Mouse (Mus musculus): Measurements from ENCODE around the gene Ccdc157. TPM values are rescaled to one million over a fixed set of nuclear protein-coding genes. Genes with fewer than 3 reads are reported as not detected.
"Not testable (repeated sequence)": the region's sequence is repeated elsewhere in the genome, so short reads cannot be mapped to it uniquely, and the experiment has no call there.

Ccdc157 gene
- polyA plus RNA-seq, 1 experiment = 9.6 TPM

GRCm38 (mm10) chr11:4117372-4118071 is 42.6 kb downstream of the Ccdc157 start:
- Histone ChIP-seq H3K36me3 (ENCODE audit: control insufficient read depth, insufficient read depth, low read length) (no peaks in the 10 kb centered on the region), H3K27me3 (replicated peaks; ENCODE audit: control insufficient read depth, insufficient read depth, low read length) (no peaks in the 10 kb centered on the region), H3K4me1 (ENCODE audit: control insufficient read depth, insufficient read depth, low read length) (no peaks in the 10 kb centered on the region), H3K27ac (ENCODE audit: insufficient read depth, low read depth, low read length) (no peak overlapping the region), H3K4me3 (ENCODE audit: insufficient read depth, low read depth, low read length) (no peak overlapping the region)
- TF ChIP-seq POLR2A (IDR thresholded peaks at IDR 0.05; ENCODE audit: low read depth, low read length) (no peak), CTCF (conservative IDR thresholded peaks at IDR 0.05; ENCODE audit: insufficient read depth, insufficient read length, low read depth, low read length) (0 out of 2 replicates have a peak, but pooled peaks have one; percentile 0)
- DNase-seq = no peak
- WGBS = 23% methylated on average over 3 of the region's 3 CpGs

DNA sequence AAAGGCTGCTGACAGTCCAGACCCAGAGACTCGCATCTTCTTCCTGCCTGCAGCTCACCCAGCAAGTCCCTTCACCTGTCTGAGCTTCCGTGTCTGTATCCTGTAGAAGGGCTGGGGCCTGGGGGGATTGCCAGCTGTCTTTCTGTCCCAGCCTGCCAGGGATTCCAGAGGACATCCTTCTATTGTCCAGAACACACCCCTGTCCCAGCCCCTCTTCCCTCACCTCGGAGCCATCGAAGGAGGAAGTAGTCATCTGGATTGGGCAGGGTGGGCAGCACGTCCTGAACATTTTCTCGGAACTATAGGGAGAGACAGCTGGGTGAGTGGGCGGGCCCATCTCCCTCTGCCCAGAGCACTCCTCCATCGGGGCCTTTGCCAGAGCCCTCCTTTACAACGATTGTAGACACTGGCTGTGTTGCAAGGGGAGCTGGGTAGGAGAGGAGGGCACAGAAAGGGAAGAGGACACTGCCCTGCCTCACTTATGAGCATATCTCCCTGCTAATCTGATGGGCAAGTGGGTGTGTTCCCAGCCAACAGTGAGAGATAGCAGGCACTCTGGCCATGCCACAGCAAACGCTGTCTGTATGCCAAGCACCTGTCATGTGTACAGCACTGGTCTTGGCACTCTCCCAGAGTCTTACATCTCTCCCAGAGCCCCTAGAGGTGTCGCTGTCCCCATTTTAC is 43.5 kb downstream of the Ccdc157 start:
- no peak overlapping the region for H3K27ac ChIP-seq (ENCODE audit: insufficient read depth, low read depth, low read length)
- DNase-seq = no peak
- no peaks in the 10 kb centered on the region for H3K36me3 ChIP-seq (ENCODE audit: control insufficient read depth, insufficient read depth, low read length)
- TF ChIP-seq POLR2A (IDR thresholded peaks at IDR 0.05; ENCODE audit: low read depth, low read length) (no peak), CTCF (conservative IDR thresholded peaks at IDR 0.05; ENCODE audit: insufficient read depth, insufficient read length, low read depth, low read length) (no peak)
- no peaks in the 10 kb centered on the region for H3K27me3 ChIP-seq (replicated peaks; ENCODE audit: control insufficient read depth, insufficient read depth, low read length)
- WGBS = 68% methylated on average over 11 of the region's 11 CpGs
- H3K4me1 ChIP-seq (ENCODE audit: control insufficient read depth, insufficient read depth, low read length) = no peaks in the 10 kb centered on the region
- H3K4me3 ChIP-seq (ENCODE audit: insufficient read depth, low read depth, low read length) = no peak overlapping the region

GRCm38 (mm10) chr11:4115407-4115806 is 44.7 kb downstream of the Ccdc157 start:
- 92% methylated on average over 4 of the region's 4 CpGs for WGBS
- H3K4me1 ChIP-seq (ENCODE audit: control insufficient read depth, insufficient read depth, low read length) = no peaks in the 10 kb centered on the region
- no peak for DNase-seq

DNA sequence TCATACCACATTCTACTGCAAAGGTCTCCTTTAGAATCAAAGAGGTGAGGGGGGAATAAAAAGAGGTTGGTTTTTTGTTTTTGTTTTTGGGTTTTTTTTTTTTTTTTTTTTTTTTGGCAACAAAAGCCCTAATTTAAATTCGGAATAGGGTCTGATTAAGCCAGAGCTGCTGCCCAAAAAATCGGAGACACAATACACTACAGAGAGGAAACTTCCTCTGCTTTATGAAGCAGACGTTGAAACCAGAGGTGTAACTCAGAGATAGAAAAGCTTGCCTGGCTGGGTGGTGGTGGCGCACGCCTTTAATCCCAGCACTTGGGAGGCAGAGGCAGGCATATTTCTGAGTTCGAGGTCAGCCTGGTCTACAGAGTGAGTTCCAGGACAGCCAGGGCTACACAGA is 45.6 kb downstream of the Ccdc157 start:
- H3K4me3 ChIP-seq (ENCODE audit: insufficient read depth, low read depth, low read length); DNase-seq; H3K27ac ChIP-seq (ENCODE audit: insufficient read depth, low read depth, low read length); H3K4me1 ChIP-seq (ENCODE audit: control insufficient read depth, insufficient read depth, low read length); H3K36me3 ChIP-seq (ENCODE audit: control insufficient read depth, insufficient read depth, low read length); H3K27me3 ChIP-seq (replicated peaks; ENCODE audit: control insufficient read depth, insufficient read depth, low read length): not testable (repeated sequence)
- 83% methylated on average over 6 of the region's 6 CpGs for WGBS

More at GRCm38 (mm10) chr11:4115407-4115806, 44.7 kb downstream of the Ccdc157 start:
- no peaks in the 10 kb centered on the region for H3K27me3 ChIP-seq (replicated peaks; ENCODE audit: control insufficient read depth, insufficient read depth, low read length)
- no peak overlapping the region for H3K4me3 ChIP-seq (ENCODE audit: insufficient read depth, low read depth, low read length)
- H3K27ac ChIP-seq (ENCODE audit: insufficient read depth, low read depth, low read length) = no peak overlapping the region
- no peaks in the 10 kb centered on the region for H3K36me3 ChIP-seq (ENCODE audit: control insufficient read depth, insufficient read depth, low read length)
- TF ChIP-seq CTCF (conservative IDR thresholded peaks at IDR 0.05; ENCODE audit: insufficient read depth, insufficient read length, low read depth, low read length) (no peak), POLR2A (IDR thresholded peaks at IDR 0.05; ENCODE audit: low read depth, low read length) (no peak)

GRCm38 (mm10) chr11:4113970-4114369 is 46.1 kb downstream of the Ccdc157 start:
- no peak overlapping the region for H3K4me3 ChIP-seq (ENCODE audit: insufficient read depth, low read depth, low read length)
- no peak for TF ChIP-seq CTCF (conservative IDR thresholded peaks at IDR 0.05; ENCODE audit: insufficient read depth, insufficient read length, low read depth, low read length)
- TF ChIP-seq POLR2A (IDR thresholded peaks at IDR 0.05; ENCODE audit: low read depth, low read length) = no peak
- DNase-seq = no peak
- no peaks in the 10 kb centered on the region for H3K4me1 ChIP-seq (ENCODE audit: control insufficient read depth, insufficient read depth, low read length)
- WGBS = 91% methylated on average over 6 of the region's 6 CpGs
- no peaks in the 10 kb centered on the region for H3K36me3 ChIP-seq (ENCODE audit: control insufficient read depth, insufficient read depth, low read length)
- H3K27ac ChIP-seq (ENCODE audit: insufficient read depth, low read depth, low read length) = no peak overlapping the region
- H3K27me3 ChIP-seq (replicated peaks; ENCODE audit: control insufficient read depth, insufficient read depth, low read length) = no peaks in the 10 kb centered on the region

DNA sequence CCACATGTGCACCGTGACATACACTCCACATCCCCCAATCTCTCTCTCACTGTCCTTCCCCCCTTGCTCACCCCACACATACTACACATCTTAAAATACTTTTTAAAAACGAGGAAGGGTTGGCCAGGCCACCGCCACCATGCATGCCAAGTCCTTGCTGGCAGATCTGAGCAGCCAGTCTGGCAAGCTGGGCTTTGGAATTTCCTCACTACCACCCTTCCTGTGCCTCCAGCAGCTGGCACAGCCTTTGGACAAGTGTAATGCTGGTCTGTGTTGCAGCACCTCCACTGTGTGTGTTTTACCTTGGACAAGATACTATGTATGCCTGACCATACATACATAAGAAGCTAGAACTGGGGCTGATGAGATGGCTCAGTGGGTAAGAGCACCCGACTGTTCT is 46.6 kb downstream of the Ccdc157 start:
- DNase-seq = no peak
- H3K4me1 ChIP-seq (ENCODE audit: control insufficient read depth, insufficient read depth, low read length) = no peaks in the 10 kb centered on the region
- H3K4me3 ChIP-seq (ENCODE audit: insufficient read depth, low read depth, low read length) = no peak overlapping the region
- no peaks in the 10 kb centered on the region for H3K36me3 ChIP-seq (ENCODE audit: control insufficient read depth, insufficient read depth, low read length)
- H3K27ac ChIP-seq (ENCODE audit: insufficient read depth, low read depth, low read length) = no peak overlapping the region
- TF ChIP-seq POLR2A (IDR thresholded peaks at IDR 0.05; ENCODE audit: low read depth, low read length) (no peak), CTCF (conservative IDR thresholded peaks at IDR 0.05; ENCODE audit: insufficient read depth, insufficient read length, low read depth, low read length) (no peak)
- 83% methylated on average over 4 of the region's 4 CpGs for WGBS
- H3K27me3 ChIP-seq (replicated peaks; ENCODE audit: control insufficient read depth, insufficient read depth, low read length) = no peaks in the 10 kb centered on the region

- no peak for TF ChIP-seq POLR2A (IDR thresholded peaks at IDR 0.05; ENCODE audit: low read depth, low read length)
- no peak for TF ChIP-seq CTCF (conservative IDR thresholded peaks at IDR 0.05; ENCODE audit: insufficient read depth, insufficient read length, low read depth, low read length)
- no peak overlapping the region for H3K27ac ChIP-seq (ENCODE audit: insufficient read depth, low read depth, low read length)
- H3K27me3 ChIP-seq (replicated peaks; ENCODE audit: control insufficient read depth, insufficient read depth, low read length) = no peaks in the 10 kb centered on the region
- WGBS = 70% methylated on average over 6 of the region's 6 CpGs
- no peak for DNase-seq
- no peaks in the 10 kb centered on the region for H3K36me3 ChIP-seq (ENCODE audit: control insufficient read depth, insufficient read depth, low read length)
- no peak overlapping the region for H3K4me3 ChIP-seq (ENCODE audit: insufficient read depth, low read depth, low read length)
- no peaks in the 10 kb centered on the region for H3K4me1 ChIP-seq (ENCODE audit: control insufficient read depth, insufficient read depth, low read length)
These were observed 47.2 kb downstream of the Ccdc157 start for GRCm38 (mm10) chr11:4112861-4113260.

Measured in kidney, adult 2 months (tissue).